Mouse (Mus musculus) lung, postnatal 0 days (tissue): ENCODE data around the gene Gpsm3.

Source experiments
- CTCF ChIP-seq: IDR thresholded peaks from 2 replicates; pipeline ENCODE4 v1.5.1; 2016; ENCODE audit warnings: antibody characterized with exemption, mild to moderate bottlenecking
- EP300 ChIP-seq: IDR thresholded peaks from 2 replicates; pipeline ENCODE4 v1.6.1; 2016; ENCODE audit warnings: antibody characterized with exemption, mild to moderate bottlenecking, control low read depth

GRCm38 (mm10) chr17:34635671-34636070 lies 46.1 kb downstream of the Gpsm3 start:
- TF ChIP-seq CTCF (no peak), EP300 (no peak)
